Mouse (Mus musculus): ENCODE data around the gene Grn.
"Not testable (repeated sequence)": the region's sequence is repeated elsewhere in the genome, so short reads cannot be mapped to it uniquely, and the experiment has no call there.

The Grn gene

DNA sequence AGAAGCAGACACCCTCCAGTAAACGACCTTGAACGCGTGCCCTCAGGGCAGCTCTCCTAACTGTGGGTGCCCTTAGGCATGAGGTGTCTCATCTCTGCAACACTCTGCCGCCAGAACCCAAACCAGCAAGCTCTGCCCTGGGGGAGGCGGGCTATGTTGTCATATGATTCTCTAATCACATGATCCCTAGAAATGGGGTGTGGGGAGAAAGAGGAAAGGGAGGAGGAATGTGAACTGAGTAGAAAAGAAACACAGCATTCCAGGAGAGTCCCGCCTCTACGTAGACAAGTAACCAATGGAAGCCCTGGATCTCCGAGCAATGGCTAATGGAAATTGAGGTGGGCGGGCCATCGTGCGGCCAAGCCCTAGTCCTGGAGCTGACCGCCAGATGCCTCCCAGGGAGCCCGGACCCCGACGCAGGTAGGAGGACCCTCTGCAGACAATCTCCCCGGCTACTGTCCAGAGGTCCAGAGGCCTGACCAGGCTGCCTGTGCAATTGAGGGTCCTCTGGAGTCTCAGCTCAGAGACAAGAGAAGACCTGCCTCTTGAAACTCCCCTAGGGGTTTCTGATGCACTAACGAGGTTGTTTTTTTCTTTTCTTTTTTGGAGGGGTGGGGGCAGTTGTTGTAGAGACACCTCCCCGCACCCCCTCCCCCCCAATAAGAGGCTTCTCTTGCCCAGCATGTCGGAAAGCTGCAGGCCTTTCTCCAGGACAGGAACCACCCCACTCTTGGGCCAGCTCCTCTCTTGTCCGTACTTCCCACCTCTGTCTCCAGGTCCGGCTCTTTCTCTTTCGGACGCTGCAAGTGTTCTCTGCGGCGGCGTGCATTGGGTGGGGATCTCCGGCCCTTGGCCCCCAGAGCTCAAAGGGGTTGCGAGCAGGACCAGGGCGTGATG, at the start of gene Grn:
Grn (plus strand) TSS at position 195 of the 897 bp plus-strand sequence.
- peak; percentile 92 for DNase-seq (ENCODE audit: low spot score in 2 of 2)

DNA sequence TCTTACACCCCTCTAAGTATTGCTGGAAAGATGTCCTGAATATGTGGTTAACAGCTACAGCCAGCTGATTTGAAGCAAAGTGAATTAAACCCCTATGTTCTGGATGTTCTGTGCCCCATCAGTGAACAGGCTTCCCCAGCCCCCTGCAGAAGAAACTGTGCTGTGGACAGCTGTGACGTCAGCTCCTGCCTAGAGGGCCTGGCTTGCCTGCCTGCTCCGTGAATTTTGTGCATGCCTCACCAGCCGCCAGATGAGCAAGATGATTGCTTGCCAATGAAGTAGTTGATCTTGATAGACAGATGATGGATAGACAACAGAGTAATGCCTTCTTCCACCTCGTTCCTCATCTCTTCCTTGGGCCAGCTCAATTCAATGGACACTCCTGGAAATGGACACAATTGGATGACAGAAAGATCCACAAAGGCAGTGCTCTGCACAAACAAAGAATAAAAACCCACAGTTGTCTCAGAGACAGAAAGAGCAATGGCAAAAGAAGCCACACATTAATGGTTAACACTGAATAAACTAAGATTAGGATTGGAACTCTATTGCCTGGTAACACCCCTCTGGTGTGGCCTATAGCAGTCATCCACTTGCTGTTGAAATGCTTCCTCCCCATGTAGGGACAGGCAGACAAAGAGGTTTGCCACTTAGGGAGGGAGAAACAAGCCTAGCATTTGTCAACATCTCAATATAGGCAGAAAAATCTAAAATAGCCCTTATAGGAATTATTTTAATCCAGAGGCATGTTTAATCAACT, 48.6 kb upstream of the Grn start:
- DNase-seq (ENCODE audit: low spot score in 2 of 2): no peak

DNA sequence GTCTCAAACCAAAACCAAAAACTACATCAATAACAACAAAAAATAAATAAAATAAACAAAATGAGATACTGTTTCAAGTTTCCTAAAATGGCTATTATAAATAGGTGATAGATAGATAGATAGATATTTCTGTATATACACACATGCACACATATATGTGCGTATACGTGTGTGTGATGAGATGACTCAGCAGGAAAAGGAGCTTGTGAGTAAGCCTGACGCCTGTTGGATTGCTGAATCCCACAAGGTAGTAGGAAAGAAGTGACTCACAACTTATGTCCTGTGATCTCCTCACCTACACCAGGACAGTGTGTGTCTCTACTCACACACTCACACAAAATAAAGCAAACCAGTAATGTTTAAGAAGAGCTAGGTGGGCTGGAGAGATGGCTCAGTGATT, 47.3 kb upstream of the Grn start:
- DNase-seq (ENCODE audit: low spot score in 2 of 2): no peak

DNA sequence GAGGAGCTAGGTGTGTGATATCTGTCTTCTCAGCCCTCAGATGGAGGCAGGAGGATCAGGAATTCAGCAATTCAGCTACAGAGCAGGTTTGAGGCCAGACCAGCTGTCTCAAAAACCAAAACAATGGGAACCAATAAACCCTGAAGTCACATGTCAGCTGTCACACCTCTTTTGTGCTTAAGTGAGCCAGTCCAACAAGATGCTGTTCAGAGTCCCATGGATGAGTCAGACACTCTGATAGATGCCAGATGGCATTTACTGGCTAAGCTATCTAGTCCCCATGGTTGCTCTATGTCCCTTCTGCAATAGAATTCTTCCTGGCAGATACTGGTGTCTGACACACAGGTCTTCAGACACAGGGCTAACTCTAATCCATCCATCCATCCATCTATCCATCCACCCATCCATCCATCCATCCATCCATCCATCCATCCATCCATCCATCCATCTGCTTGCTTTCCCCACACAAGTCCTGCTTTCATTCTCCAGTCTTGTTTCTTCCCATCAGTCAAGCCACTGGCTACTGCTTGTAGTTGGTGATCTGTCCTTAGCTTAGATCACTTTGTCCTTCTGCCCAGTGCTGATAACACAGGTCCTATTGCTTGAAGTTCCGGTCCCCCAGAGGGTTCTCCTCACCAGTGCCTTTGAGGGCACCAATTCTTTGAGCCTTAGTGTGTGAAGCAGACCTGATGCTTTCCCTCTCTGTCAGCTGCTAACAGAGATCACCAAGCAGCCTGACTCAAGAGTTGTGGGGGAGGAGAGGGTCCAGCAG, 46.6 kb upstream of the Grn start:
- peak in 1 of 2 experiments; percentile 12 for DNase-seq (ENCODE audit: low spot score in 2 of 2)

DNA sequence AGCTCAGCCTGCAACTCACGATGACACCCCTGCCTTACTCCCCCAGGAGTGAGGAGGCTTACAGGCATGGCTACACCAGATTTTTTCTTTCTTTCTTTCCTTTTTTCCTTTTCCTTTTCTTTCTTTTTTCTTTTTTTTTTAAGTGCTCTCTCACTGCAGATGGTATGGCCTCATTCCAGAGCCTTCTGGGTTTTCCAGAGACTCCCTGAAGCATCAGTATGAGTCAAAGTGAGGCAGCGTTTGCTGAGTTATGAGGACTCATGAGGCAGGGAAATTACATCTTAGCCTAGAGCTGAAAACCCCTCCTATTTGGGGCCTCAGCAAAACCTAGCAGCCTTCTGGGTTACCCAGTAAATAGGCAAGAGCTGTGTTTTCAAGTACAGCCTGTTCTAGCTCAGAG, 45.7 kb upstream of the Grn start:
- peak; percentile 26 to 51 for DNase-seq (ENCODE audit: low spot score in 2 of 2)

DNA sequence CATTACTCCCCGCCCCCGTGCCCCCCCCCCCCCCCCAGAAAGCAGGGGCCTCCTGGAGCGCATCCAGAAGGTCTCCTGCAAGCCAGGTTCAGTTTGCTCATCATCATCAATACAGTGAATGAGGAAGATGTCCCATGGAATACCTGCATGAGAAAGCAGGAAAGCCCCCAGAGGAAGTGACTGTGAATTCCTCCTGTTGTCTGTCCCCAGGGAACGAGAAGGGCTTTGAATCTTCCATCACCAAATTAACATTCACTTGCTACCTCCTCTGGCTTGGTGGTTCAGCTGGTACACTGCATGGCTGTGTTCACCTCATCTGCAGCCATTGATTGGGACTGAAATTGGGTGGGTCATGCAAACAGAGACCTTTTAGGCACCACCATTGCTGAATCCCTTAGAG, 45.0 kb upstream of the Grn start:
- no peak for DNase-seq (ENCODE audit: low spot score in 2 of 2)

DNA sequence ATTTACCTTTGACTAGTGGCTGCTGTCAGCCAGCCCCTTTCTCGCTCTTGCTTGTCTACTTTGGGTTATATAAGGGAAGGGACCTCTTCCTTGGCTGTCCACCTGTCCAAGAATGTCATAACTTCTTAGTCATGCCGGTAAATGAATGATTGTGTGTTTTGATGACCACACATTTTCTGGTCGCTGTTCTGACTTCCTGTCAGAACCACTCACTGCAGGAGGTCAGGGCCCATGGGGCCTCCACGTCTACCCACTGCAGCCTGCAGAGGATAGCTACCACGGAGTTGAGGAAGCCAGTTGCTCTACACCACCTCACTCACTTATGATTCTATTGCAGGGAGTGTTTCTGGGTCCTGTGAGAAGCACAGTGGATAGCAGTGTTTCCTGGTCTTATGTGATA, 44.0 kb upstream of the Grn start:
- no peak for DNase-seq (ENCODE audit: low spot score in 2 of 2)

DNA sequence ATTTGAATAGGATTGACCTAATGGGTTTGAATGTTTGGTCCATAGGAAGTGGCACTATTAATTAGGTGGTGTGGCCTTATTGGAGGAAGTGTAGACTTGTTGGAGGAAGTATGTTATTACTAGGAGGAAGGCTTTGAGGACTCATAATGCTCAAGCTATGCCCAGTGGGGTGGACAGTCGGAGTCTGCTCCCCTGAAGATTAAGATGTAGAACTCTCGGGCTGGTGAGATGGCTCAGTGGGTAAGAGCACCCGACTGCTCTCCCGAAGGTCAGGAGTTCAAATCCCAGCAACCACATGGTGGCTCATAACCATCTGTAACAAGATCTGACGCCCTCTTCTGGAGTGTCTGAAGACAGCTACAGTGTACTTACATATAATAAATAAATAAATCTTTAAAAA, 40.7 kb upstream of the Grn start:
- DNase-seq (ENCODE audit: low spot score in 2 of 2): not testable (repeated sequence)

DNA sequence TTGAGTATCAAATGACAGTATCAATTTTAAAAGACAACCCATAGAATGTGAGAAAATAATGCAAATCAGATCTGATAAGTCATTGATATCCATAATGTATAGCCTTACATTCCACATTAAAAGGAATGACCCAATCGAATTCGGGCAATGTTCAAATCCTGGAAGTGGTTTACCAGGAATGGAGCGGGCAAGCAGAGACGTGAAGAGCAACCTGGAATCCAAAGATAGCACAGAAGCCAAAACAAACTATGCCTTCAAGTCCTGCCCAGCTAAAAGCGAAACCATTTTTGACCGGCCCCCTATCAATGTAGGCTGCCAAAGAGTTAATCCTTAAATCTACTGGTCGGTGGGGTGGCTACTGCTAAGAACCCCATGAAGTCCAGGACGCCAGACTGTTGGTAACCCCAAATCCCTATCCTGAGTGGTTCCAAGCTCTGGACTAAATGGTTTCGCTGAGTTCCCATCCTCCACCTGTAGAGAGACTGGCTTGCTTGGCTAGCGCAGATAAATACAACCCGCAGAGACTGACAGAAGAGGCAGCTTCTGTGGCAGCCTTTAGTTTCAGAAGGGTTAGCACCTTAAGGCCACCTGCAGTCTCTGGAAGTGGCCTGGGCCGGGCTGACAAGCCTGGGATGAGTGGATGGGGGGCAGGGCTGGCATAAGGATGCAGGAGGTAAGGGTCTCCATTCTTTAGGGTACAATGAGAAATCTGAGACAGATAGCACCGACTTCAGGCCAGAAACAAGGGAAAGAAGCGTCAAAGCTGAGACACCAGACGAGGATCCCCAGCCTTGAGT, 37.5 kb upstream of the Grn start:
- no peak for DNase-seq (ENCODE audit: low spot score in 2 of 2)

DNA sequence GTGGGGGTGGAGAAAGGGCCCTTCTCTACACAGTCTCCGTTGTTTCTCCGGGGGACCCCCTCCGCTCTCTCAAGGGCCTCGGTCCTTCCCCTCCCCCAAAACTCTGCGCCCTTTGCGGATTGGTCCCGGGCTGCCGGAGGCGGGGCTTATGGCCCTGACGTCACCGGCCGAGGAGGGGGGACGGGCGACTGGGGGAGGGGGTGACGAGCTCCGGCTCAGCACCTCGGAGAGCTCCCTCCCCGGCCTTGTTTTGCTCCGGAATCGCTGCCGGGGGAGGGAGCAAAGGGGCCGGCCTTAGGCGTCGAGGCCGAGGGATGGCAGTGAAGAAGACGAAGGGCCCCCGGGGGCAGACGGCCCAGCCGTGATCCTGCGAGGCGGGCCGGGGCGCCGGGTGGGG, 36.9 kb upstream of the Grn start, which contains the start of gene Rundc3a:
Rundc3a (plus strand) TSS at position 166 of the 397 bp plus-strand sequence.
- peak; percentile 95 to 96 for DNase-seq (ENCODE audit: low spot score in 2 of 2)

DNA sequence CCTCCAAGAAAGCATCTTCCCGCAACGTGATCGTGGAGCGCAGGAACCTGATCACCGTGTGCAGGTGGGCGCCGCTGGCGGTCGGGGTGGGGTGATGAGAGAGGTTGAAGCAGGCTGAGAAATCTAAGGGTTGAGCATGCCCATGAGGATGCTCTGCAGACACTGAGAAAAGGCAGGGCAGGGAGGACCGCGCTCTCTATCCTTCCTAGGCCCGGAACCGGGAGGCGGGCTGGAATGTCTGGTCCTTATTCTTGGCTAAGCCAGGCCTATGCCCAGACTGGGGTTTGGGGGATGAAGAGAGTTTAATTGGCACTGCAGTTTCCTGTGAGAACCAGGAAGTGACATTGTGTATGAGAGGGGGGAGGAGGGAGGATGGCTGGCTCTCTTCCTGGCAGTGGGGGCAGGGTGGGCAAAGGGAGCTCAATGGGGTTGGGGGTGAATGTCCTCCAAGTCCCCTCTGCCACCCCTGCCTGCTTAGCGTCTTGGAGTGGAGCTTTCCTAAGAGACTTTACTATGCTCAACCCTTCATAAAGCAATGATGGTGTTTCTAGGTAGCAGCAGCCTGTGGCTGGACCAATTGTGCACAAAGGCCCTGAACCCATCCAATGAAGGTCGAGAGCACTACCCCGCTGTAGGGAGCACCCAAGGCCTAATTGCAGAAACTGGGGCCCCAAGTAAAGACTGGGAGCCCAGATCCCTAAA, 36.2 kb upstream of the Grn start:
- DNase-seq (ENCODE audit: low spot score in 2 of 2): peak in 1 of 2 experiments; percentile 46

DNA sequence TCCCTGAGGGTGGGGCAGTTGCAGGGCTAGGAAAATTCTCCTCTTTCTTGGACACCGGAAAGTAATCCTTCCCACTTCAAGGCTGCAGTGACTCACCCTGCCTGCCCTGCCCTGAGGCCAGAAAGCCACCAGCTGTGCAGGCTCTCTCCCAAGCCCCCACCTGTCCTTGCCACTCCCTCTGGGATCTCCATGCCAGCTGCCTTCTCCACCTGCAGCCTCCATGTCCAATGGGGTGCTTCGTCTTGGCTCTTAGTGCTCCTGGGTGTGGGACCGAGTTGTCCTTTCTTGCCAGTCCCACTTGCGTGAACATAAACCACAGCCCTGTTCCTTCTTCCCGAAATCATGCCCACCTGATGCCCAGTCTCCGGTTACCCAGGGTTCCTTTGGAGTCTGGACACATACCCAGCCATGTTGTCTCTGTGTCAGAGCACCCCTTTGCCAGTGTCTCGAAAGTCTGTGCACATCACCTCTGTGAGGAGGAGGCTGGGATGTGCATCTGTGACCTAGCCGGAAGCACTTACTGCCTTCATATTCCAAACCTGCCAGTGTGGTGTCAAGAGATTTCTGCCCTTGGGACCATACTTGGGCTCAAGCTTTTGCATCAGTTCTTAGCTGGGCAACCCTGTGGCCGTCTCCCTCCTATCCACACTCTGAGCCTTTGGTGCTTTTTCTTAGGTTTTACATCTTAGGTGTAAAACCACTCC, 35.5 kb upstream of the Grn start:
- DNase-seq (ENCODE audit: low spot score in 2 of 2): peak in 1 of 2 experiments; percentile 21

DNA sequence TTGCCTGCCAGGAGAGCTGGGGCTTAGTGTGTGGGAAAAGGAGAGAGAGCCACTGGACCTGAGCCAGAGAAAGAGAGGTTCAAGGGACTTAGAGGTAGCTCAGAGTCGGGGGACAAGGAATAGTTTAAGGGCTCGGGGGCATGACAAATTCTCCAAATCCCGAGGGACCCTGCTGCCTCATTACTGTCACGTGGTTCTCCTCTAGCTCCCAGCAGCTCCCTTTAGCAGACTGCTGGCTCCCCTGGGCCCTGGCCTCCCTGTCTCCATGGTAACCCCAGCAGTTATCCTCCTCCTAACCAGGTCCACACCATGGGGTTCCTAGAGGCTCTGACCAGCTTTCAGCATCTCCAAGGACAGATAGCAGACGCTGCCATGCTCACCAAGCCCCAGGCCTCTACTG, 34.9 kb upstream of the Grn start:
- DNase-seq (ENCODE audit: low spot score in 2 of 2): peak in 1 of 2 experiments; percentile 22

DNA sequence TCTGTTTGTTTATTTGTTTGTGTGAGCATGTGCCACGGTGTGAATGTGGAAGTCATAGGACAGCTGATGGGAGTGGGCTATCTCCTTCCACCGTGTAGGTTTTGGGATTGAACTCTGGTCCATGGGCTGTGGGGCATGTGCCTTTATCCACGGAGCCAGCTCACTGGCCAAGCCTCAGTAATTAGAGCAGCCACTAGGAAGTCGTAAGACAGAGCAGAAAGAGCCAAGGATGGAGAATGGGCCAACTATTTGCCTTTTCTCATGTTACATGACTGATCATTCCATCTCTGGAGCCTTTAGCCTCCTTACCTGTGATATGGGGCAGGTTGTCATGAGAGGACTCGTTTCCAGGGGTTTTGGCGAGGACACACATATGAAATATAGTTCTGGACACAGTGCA, 33.9 kb upstream of the Grn start:
- peak in 1 of 2 experiments; percentile 41 for DNase-seq (ENCODE audit: low spot score in 2 of 2)

DNA sequence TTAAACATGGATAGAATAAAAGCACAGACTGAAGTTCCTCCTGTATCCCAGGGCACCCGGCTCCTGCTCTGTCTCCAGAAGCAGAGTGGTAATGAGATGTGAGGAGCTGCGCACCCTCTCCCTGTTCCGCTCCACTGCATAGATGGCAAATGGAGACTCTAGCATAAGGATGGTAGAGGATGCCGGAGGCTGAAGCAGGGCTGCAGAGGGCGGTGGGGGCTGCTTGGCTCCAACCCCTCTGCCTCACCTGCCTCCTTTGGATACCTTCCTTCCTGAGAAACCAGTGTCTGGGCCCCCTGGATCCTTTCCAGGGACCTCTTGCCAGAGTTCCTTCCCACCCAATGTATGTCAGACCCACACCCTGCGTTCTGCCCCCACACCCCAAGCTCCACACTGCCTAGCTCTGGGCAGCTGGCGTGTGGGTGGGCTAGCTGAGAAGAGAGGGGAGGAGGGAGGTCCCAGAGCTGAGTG, 33.4 kb upstream of the Grn start:
- DNase-seq (ENCODE audit: low spot score in 2 of 2): peak in 1 of 2 experiments; percentile 60

DNA sequence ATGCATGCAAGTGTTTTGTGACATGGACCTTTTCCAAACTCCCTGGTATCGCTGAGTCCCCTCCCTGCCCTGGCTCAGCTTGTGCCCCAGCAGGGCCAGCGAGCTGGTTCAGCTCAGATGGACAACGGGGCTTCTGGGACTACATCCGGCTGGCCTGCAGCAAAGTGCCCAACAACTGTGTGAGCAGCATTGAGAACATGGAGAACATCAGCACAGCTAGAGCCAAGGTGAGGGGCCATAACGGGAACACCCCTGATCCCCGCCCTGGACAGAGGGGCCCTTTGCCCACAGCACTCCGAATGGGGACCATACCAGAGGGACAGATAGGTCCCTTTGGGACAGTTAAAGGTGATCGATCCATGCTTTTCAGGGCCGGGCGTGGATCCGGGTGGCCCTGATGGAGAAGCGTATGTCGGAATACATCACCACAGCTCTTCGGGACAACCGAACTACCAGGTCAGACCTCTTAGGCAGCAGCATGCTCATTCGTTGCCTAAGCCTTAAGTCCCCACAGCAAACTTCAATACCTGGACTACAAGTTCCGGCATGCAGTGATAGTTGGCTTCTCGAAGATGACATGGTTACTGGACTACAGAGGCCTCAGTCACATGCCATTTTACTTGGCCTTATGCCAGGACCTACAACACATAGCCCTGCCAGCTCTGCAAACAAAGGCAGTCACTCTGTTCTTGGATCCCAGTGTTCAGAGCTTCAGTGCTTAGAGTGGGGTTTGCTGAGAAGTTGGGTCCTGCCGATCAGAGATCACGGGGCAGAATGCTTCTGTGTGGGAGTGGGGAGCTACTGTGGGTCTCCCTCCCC, 31.9 kb upstream of the Grn start:
- peak in 1 of 2 experiments; percentile 33 for DNase-seq (ENCODE audit: low spot score in 2 of 2)

DNA sequence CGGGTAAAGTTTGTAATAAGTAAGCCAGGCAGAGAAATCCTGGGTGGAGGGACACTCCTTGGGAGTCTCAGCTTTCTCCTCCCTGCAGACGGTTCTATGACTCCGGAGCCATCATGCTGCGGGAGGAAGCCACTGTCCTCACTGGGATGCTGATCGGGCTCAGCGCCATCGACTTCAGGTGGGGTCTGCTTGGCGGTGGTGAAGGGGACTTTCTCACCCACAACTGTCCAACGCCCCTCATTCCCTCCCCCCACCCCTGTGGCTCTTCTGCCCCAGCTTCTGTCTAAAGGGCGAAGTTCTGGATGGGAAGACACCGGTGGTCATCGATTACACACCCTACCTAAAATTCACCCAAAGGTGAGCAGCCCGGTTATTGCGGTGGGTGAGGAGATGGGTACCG, 31.0 kb upstream of the Grn start:
- DNase-seq (ENCODE audit: low spot score in 2 of 2): no peak

DNA sequence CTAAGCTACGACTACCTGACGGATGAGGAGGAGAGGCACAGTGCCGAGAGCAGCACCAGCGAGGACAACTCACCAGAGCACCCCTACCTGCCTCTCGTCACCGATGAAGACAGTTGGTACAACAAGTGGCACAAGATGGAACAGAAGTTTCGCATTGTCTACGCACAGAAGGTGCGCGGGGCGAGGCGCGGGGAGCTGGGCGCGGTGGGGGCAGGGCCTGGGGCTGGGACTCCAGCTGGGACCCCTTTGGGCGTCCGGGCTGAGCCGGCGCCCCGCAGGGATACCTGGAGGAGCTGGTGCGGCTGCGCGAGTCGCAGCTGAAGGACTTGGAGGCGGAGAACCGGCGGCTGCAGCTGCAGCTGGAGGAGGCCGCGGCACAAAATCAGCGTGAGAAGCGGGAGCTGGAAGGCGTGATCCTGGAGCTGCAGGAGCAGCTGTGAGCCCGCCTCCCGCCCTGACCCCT, 30.5 kb upstream of the Grn start:
- DNase-seq (ENCODE audit: low spot score in 2 of 2): peak in 1 of 2 experiments; percentile 25

Data from right cerebral cortex, adult 2 months (tissue).